Mouse (Mus musculus) limb, embryonic 10.5 days (tissue): Measurements from ENCODE around the gene Traf1. TPM values are rescaled to one million over a fixed set of nuclear protein-coding genes. Genes with fewer than 3 reads are reported as not detected.

Experiments
- DNase-seq: peaks from one replicate; pipeline ENCODE4 v3.0.0-alpha.2; 2017; ENCODE audit warnings: low spot score
- H3K27ac ChIP-seq: fragments of 300-500 bp; sonication (generic); 2 replicates; pipeline ENCODE4 v1.5.1; 2016; ENCODE audit warnings: mild to moderate bottlenecking
- H3K27me3 ChIP-seq: fragments of 300-500 bp; sonication (generic); 2 replicates; pipeline ENCODE4 v1.6.1; 2016; ENCODE audit warnings: low read depth, mild to moderate bottlenecking; ENCODE audit not compliant: poor library complexity, severe bottlenecking
- H3K36me3 ChIP-seq: fragments of 300-500 bp; sonication (generic); 2 replicates; pipeline ENCODE4 v1.6.1; 2016; ENCODE audit warnings: mild to moderate bottlenecking, moderate library complexity
- H3K4me1 ChIP-seq: fragments of 300-500 bp; sonication (generic); 2 replicates; pipeline ENCODE4 v1.6.1; 2016
- H3K4me3 ChIP-seq: fragments of 300-500 bp; sonication (generic); 2 replicates; pipeline ENCODE4 v1.5.1; 2016; ENCODE audit warnings: mild to moderate bottlenecking, moderate library complexity
- H3K9me3 ChIP-seq: fragments of 300-500 bp; sonication (generic); replicated peaks from 2 replicates; pipeline ENCODE4 v1.6.1; 2016; ENCODE audit warnings: mild to moderate bottlenecking
- WGBS: fragments of 180-500 bp; shearing (Covaris S2); methylation state at CpG from one replicate; pipeline ENCODE4 v1.1.7; 2016; 5-methylcytosine and 5-hydroxymethylcytosine counted together
- polyA plus RNA-seq: library from polyadenylated mRNA; unstranded; fragments of >200 nt; fragmentation: Nextera tagmentation; extraction: Ambion mirVana; gene quantifications from 2 replicates; pipeline ENCODE4 v1.2.1, GENCODE M21; 2016

The Traf1 gene
- polyA plus RNA-seq, 1 experiment from 2014 or later, result not detected

GRCm38 (mm10) chr2:34915103-34915502, 46.5 kb downstream of the Traf1 start:
- H3K36me3 ChIP-seq, result no peaks in the 10 kb centered on the region
- H3K27ac ChIP-seq, result no peak overlapping the region
- H3K4me3 ChIP-seq, result no peak overlapping the region
- no peaks in the 10 kb centered on the region for H3K9me3 ChIP-seq
- H3K4me1 ChIP-seq, result peaks cover 20% of the 10 kb centered on the region
- WGBS, result 44% methylated on average over 2 of the region's 2 CpGs
- DNase-seq, result no peak
- H3K27me3 ChIP-seq, result peaks cover 94% of the 10 kb centered on the region

GRCm38 (mm10) chr2:34914823-34915082, 46.8 kb downstream of the Traf1 start:
- WGBS, result 27% methylated on average over 2 of the region's 2 CpGs
- no peak for DNase-seq
- peaks cover 97% of the 10 kb centered on the region for H3K27me3 ChIP-seq
- H3K27ac ChIP-seq, result no peak overlapping the region
- no peak overlapping the region for H3K4me3 ChIP-seq
- H3K36me3 ChIP-seq, result no peaks in the 10 kb centered on the region
- H3K4me1 ChIP-seq, result peaks cover 20% of the 10 kb centered on the region
- H3K9me3 ChIP-seq, result no peaks in the 10 kb centered on the region

GRCm38 (mm10) chr2:34914069-34914822, 47.3 kb downstream of the Traf1 start:
- H3K27me3 ChIP-seq, result peaks cover 99% of the 10 kb centered on the region
- no peak for DNase-seq
- H3K27ac ChIP-seq, result peak overlapping the region; percentile 62
- H3K9me3 ChIP-seq, result no peaks in the 10 kb centered on the region
- no peaks in the 10 kb centered on the region for H3K36me3 ChIP-seq
- H3K4me3 ChIP-seq, result peak overlapping the region; percentile 68
- WGBS, result 5% methylated on average over 43 of the region's 50 CpGs
- H3K4me1 ChIP-seq, result peaks cover 20% of the 10 kb centered on the region

GRCm38 (mm10) chr2:34913218-34914068, 48.1 kb downstream of the Traf1 start, which contains the start of gene Phf19:
Gene Phf19 (minus strand): TSS chr2:34914026.
- no peaks in the 10 kb centered on the region for H3K36me3 ChIP-seq
- H3K4me3 ChIP-seq, result peak within 1 kb of the TSS; percentile 68
- peaks cover 97% of the 10 kb centered on the region for H3K27me3 ChIP-seq
- WGBS, result 1% methylated on average over 56 of the region's 64 CpGs
- H3K4me1 ChIP-seq, result peaks cover 20% of the 10 kb centered on the region
- H3K27ac ChIP-seq, result peak within 1 kb of the TSS; percentile 62
- DNase-seq, result peak; percentile 53
- H3K9me3 ChIP-seq, result no peaks in the 10 kb centered on the region

GRCm38 (mm10) chr2:34912613-34913012, 49.0 kb downstream of the Traf1 start:
- DNase-seq, result no peak
- Histone ChIP-seq H3K4me3 (peak overlapping the region; percentile 68), H3K9me3 (no peaks in the 10 kb centered on the region), H3K36me3 (no peaks in the 10 kb centered on the region), H3K4me1 (peaks cover 20% of the 10 kb centered on the region), H3K27ac (no peak overlapping the region), H3K27me3 (peaks cover 96% of the 10 kb centered on the region)
- WGBS, result 39% methylated on average over 7 of the region's 7 CpGs

GRCm38 (mm10) chr2:34911871-34912270, 49.7 kb downstream of the Traf1 start:
- 75% methylated on average over 5 of the region's 5 CpGs for WGBS
- no peaks in the 10 kb centered on the region for H3K9me3 ChIP-seq
- no peak overlapping the region for H3K4me3 ChIP-seq

GRCm38 (mm10) chr2:34909719-34910118, 51.9 kb downstream of the Traf1 start:
- 88% methylated on average over 4 of the region's 4 CpGs for WGBS
- H3K27ac ChIP-seq, result no peak overlapping the region
- no peak overlapping the region for H3K4me3 ChIP-seq
- no peaks in the 10 kb centered on the region for H3K9me3 ChIP-seq
- peaks cover 83% of the 10 kb centered on the region for H3K27me3 ChIP-seq
- H3K36me3 ChIP-seq, result no peaks in the 10 kb centered on the region
- peaks cover 29% of the 10 kb centered on the region for H3K4me1 ChIP-seq
- no peak for DNase-seq

More at GRCm38 (mm10) chr2:34911871-34912270, 49.7 kb downstream of the Traf1 start:
- Histone ChIP-seq H3K27me3 (peaks cover 96% of the 10 kb centered on the region), H3K4me1 (peaks cover 20% of the 10 kb centered on the region), H3K27ac (no peak overlapping the region), H3K36me3 (no peaks in the 10 kb centered on the region)
- no peak for DNase-seq

GRCm38 (mm10) chr2:34906861-34907604, 54.5 kb downstream of the Traf1 start:
- H3K27me3 ChIP-seq, result peaks cover 56% of the 10 kb centered on the region

GRCm38 (mm10) chr2:34906426-34906825, 55.1 kb downstream of the Traf1 start:
- Histone ChIP-seq H3K4me3 (no peak overlapping the region), H3K36me3 (no peaks in the 10 kb centered on the region), H3K9me3 (no peaks in the 10 kb centered on the region), H3K27ac (no peak overlapping the region), H3K4me1 (peaks cover 18% of the 10 kb centered on the region), H3K27me3 (peaks cover 50% of the 10 kb centered on the region)
- DNase-seq, result no peak
- WGBS, result 51% methylated on average over 6 of the region's 6 CpGs

More at GRCm38 (mm10) chr2:34906861-34907604, 54.5 kb downstream of the Traf1 start:
- 57% methylated on average over 12 of the region's 12 CpGs for WGBS
- H3K4me3 ChIP-seq, result no peak overlapping the region
- peaks cover 18% of the 10 kb centered on the region for H3K4me1 ChIP-seq
- no peaks in the 10 kb centered on the region for H3K9me3 ChIP-seq
- no peak overlapping the region for H3K27ac ChIP-seq
- no peaks in the 10 kb centered on the region for H3K36me3 ChIP-seq
- no peak for DNase-seq

GRCm38 (mm10) chr2:34904849-34905542, 56.6 kb downstream of the Traf1 start:
- peaks cover 18% of the 10 kb centered on the region for H3K4me1 ChIP-seq
- under 1% methylated on average over 34 of the region's 34 CpGs for WGBS
- peak overlapping the region; percentile 43 for H3K4me3 ChIP-seq
- DNase-seq, result peak; percentile 94
- H3K9me3 ChIP-seq, result no peaks in the 10 kb centered on the region
- peaks cover 36% of the 10 kb centered on the region for H3K27me3 ChIP-seq
- no peak overlapping the region for H3K27ac ChIP-seq
- no peaks in the 10 kb centered on the region for H3K36me3 ChIP-seq

- no peak overlapping the region for H3K4me3 ChIP-seq
- no peak for DNase-seq
- H3K27me3 ChIP-seq, result peaks cover 24% of the 10 kb centered on the region
- H3K27ac ChIP-seq, result no peak overlapping the region
- H3K9me3 ChIP-seq, result no peaks in the 10 kb centered on the region
- H3K4me1 ChIP-seq, result peaks cover 18% of the 10 kb centered on the region
- WGBS, result 82% methylated on average over 4 of the region's 4 CpGs
- H3K36me3 ChIP-seq, result no peaks in the 10 kb centered on the region
These were observed 57.7 kb downstream of the Traf1 start for GRCm38 (mm10) chr2:34903652-34904405.

GRCm38 (mm10) chr2:34903191-34903590, 58.4 kb downstream of the Traf1 start:
- H3K27ac ChIP-seq, result no peak overlapping the region
- H3K4me3 ChIP-seq, result no peak overlapping the region
- DNase-seq, result no peak
- peaks cover 21% of the 10 kb centered on the region for H3K27me3 ChIP-seq
- 87% methylated on average over 7 of the region's 7 CpGs for WGBS
- no peaks in the 10 kb centered on the region for H3K9me3 ChIP-seq
- peaks cover 18% of the 10 kb centered on the region for H3K4me1 ChIP-seq
- H3K36me3 ChIP-seq, result no peaks in the 10 kb centered on the region
